Mouse (Mus musculus) megakaryocyte, embryonic 14.5 days (primary cell): Measurements from ENCODE around the gene Olfr544.

ENCODE experiments used
- FLI1 ChIP-seq: IDR thresholded peaks from 2 replicates; pipeline ENCODE4 v1.6.1; 2012; ENCODE audit warnings: low read length, inconsistent platforms, mixed read lengths
- GATA1 ChIP-seq: IDR thresholded peaks from 3 replicates; pipeline ENCODE4 v1.6.1; 2012; ENCODE audit warnings: mixed read lengths, low read length, inconsistent platforms, borderline replicate concordance

DNA sequence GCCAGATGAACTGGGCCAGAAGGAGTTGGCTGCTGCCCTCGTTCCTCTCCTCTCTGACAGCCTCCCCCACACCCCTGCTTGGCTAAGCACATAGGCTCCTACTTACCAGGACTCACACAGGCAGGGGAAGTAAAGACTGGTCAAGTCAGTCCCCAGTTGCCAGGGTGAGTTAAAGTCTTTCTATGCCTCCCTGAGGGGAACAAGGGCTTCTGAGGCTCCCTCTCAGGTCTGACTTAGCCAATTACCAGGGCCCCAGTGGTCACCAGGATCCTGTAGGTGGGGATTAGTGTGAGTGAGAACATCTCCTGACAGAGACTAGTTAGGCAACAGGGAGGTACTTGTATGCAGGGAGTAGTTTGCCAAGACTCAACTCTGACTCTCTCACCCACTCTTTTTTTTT, at the start of gene Olfr544:
- TF ChIP-seq GATA1 (no peak), FLI1 (no peak)
